Mouse (Mus musculus): ENCODE measurements around the gene Gpr179.

- TF ChIP-seq GATA1 (IDR thresholded peaks at IDR 0.05; ENCODE audit: low read length) (no peak), TAL1 (IDR thresholded peaks at IDR 0.05; ENCODE audit: low read length) (no peak)
Measured at GRCm38 (mm10) chr11:97304631-97305030, 47.2 kb downstream of the Gpr179 start.
